Mouse (Mus musculus) ES-Bruce4 (cell line): ENCODE data around the gene Foxd1.

Experiments
- CTCF ChIP-seq: IDR thresholded peaks from one replicate; pipeline ENCODE4 v1.8.1; 2011; ENCODE audit warnings: low read depth, low read length
- EP300 ChIP-seq: IDR thresholded peaks from 2 replicates; pipeline ENCODE4 v1.6.1; 2011; ENCODE audit warnings: low read depth, low read length; ENCODE audit not compliant: insufficient read depth
- POLR2A ChIP-seq: IDR thresholded peaks from one replicate; pipeline ENCODE4 v1.8.1; 2011; ENCODE audit warnings: low read length; ENCODE audit not compliant: insufficient read depth

DNA sequence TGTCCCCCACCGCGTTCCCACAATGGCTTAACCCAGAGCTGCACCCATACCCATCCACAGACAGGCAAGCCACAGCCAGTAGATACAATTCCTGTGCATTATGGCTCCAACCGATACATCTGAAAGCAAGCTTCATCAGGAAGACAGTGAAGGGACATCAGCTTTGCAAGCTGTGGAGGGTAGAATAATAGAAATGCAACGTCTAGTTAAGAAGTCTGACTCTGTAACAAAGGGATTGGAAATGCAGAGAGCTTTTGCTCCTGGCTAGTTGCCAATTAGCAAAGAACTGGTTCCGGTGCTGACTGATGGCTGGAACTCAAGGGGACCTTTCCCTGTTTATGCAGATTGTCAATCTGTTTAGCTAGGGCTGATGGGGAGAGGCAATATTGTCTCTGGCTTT, 47.6 kb upstream of the Foxd1 start:
- TF ChIP-seq POLR2A: no peak
- no peak for TF ChIP-seq CTCF
- TF ChIP-seq EP300: peak; percentile 37; the same call in 1 of the 2 replicates
